ENCODE assay signal across 16 mouse cellular contexts in the genomic region with DNA sequence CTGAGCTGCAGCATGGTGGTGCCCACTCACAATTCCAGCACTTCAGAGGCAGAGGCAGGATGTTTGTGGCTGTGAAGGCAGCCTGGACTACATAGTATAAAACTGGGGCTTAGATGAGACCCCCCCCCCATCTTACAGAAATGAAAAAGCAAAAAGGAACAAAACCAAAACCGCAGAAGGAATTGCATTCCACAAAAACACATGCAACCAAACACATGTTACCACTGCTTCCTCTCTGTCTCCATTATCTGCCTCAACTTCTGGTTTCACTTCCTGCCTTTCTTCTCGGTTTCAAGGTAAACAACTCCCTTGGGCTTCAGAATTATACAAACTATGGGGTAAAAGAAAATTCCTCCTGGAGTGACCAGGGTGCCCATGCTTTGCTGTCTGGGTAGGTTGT. TPM values are rescaled to one million over a fixed set of nuclear protein-coding genes. Genes with fewer than 3 reads are reported as not detected.
DNase-seq lines count a peak whose midpoint lies in the region; ATAC-seq and TF ChIP-seq lines count a peak whose summit lies in the region.
"Had no signal": no experiment of that assay in that cellular context is flagged by ENCODE, and none has a peak within 500 bp of the region (broad histone marks: within the 10 kb centered on the region; RNA-seq: fewer than 3 reads in every experiment).

No protein-coding gene starts in this region.

- no peaks in the 10 kb centered on the region for H3K79me2 ChIP-seq in liver, adult 2 months (ENCODE audit: control insufficient read depth, insufficient read depth, low read length)

- DNase-seq in liver, adult 2 months (ENCODE audit: extremely low read depth, low read depth, low spot score) = peak; percentile 33
- DNase-seq in liver = no peak
- DNase-seq in A20 (ENCODE audit: low read depth, low spot score) = peak; percentile 71
- peak; percentile 78 for DNase-seq in MEL-GATA-1-ER (ENCODE audit: extremely low read depth, low read depth)
- no peak for DNase-seq in cerebellum, adult 9-11 months
- DNase-seq in urinary bladder, postnatal 25 days (ENCODE audit: low spot score) = no peak
- DNase-seq: kidney, adult 11 months; layer of hippocampus, adult 9-11 months had no signal

- 65% methylated on average over 2 of the region's 2 CpGs for WGBS in liver, adult 2 months
- WGBS in liver, embryonic 16.5 days (ENCODE audit: insufficient replicate concordance) = 9% methylated on average over 2 of the region's 2 CpGs

- peak overlapping the region; percentile 88 for H3K27ac ChIP-seq in liver, adult 2 months (replicated peaks; ENCODE audit: insufficient read depth, low read depth, low read length)
- H3K27ac ChIP-seq in liver, embryonic 16.5 days (ENCODE audit: low read length) = no peak overlapping the region
- H3K27ac ChIP-seq: limb, embryonic 13.5 days; midbrain, embryonic 12.5 days; neural tube, embryonic 13.5 days had no signal

- ATAC-seq in liver, embryonic 16.5 days (ENCODE audit: low read depth) = peak; percentile 21; the same call in 1 of the 2 replicates
- no peak for ATAC-seq in erythroid progenitor cell, adult 5-6 weeks (replicated peaks; ENCODE audit: low FRiP score, poor library complexity, severe bottlenecking)
- ATAC-seq: activated CD4-positive, CD25-positive, alpha-beta regulatory T cell, adult 4 months had no signal

- no peaks in the 10 kb centered on the region for H3K9me3 ChIP-seq in liver, embryonic 16.5 days (replicated peaks; ENCODE audit: control insufficient read depth, low read length)
- H3K9me3 ChIP-seq: limb, embryonic 13.5 days; midbrain, embryonic 12.5 days; neural tube, embryonic 13.5 days had no signal

- H3K4me3 ChIP-seq in liver, adult 2 months (ENCODE audit: insufficient read depth, low read depth, low read length) = no peak overlapping the region
- no peak overlapping the region for H3K4me3 ChIP-seq in liver, embryonic 16.5 days (ENCODE audit: low read depth, low read length)
- H3K4me3 ChIP-seq: erythroblast, embryonic 14.5 days; limb, embryonic 13.5 days; midbrain, embryonic 12.5 days; neural tube, embryonic 13.5 days had no signal

- H3K36me3 ChIP-seq in liver, adult 2 months (ENCODE audit: control insufficient read depth, insufficient read depth, low read length) = peaks cover 6% of the 10 kb centered on the region; the same call in 1 of the 2 replicates
- no peaks in the 10 kb centered on the region for H3K36me3 ChIP-seq in liver, embryonic 16.5 days (ENCODE audit: control insufficient read depth, insufficient read depth)
- H3K36me3 ChIP-seq: limb, embryonic 13.5 days; midbrain, embryonic 12.5 days; neural tube, embryonic 13.5 days had no signal

- no peak overlapping the region for H3K9ac ChIP-seq in liver, adult 2 months (ENCODE audit: low read depth, low read length)
- H3K9ac ChIP-seq in liver, embryonic 16.5 days (ENCODE audit: low read depth, low read length) = no peak overlapping the region
- H3K9ac ChIP-seq: limb, embryonic 13.5 days; midbrain, embryonic 12.5 days; neural tube, embryonic 13.5 days had no signal

- H3K4me1 ChIP-seq in liver, adult 2 months (ENCODE audit: control insufficient read depth, insufficient read depth, low read length) = peaks cover 6% of the 10 kb centered on the region; the same call in 1 of the 2 replicates
- H3K4me1 ChIP-seq in liver, embryonic 16.5 days (ENCODE audit: control insufficient read depth, low read depth, low read length) = no peaks in the 10 kb centered on the region
- H3K4me1 ChIP-seq: limb, embryonic 13.5 days; midbrain, embryonic 12.5 days; neural tube, embryonic 13.5 days had no signal

- TF ChIP-seq CTCF in liver, adult 2 months (IDR thresholded peaks at IDR 0.05; ENCODE audit: low read depth, low read length) = no peak

- no peaks in the 10 kb centered on the region for H3K27me3 ChIP-seq in liver, adult 2 months (ENCODE audit: control insufficient read depth, insufficient read depth, low read length)
- H3K27me3 ChIP-seq in liver, embryonic 16.5 days (ENCODE audit: control insufficient read depth, insufficient read depth, low read depth, low read length) = no peaks in the 10 kb centered on the region
- H3K27me3 ChIP-seq: limb, embryonic 13.5 days; midbrain, embryonic 12.5 days; neural tube, embryonic 13.5 days had no signal

- no peak for TF ChIP-seq POLR2A in liver, adult 2 months (IDR thresholded peaks at IDR 0.05; ENCODE audit: extremely low read depth, insufficient read depth, low read length)

- H3K4me2 ChIP-seq in liver, embryonic 16.5 days (ENCODE audit: low read depth, low read length) = no peak overlapping the region
- H3K4me2 ChIP-seq: limb, embryonic 13.5 days; midbrain, embryonic 12.5 days; neural tube, embryonic 13.5 days had no signal

RNA-seq across cellular contexts. Expression of a gene that starts 8.8 kb away (rescaled TPM):
- 100 and 133 TPM in 2 replicates for total RNA-seq in liver, adult 2 months (2014; rRNA removed)
- 48.9 and 57.7 TPM in 2 replicates for polyA plus RNA-seq in liver, adult 2 months (2012; rRNA removed)
- 8.2 and 10.3 TPM in 2 replicates for polyA plus RNA-seq in liver, embryonic 16.5 days (2015; fragmentation: Nextera tagmentation; extraction: Ambion mirVana)
- total RNA-seq in erythroid progenitor cell, adult 5-6 weeks (2015; ENCODE audit: low replicate concordance) = not detected in 2 replicates
- total RNA-seq in erythroid progenitor cell, adult 5-6 weeks (2017; ENCODE audit: low replicate concordance) = not detected in 2 replicates
- polyA plus RNA-seq: activated CD4-positive, CD25-positive, alpha-beta regulatory T cell, adult 4 months; hindbrain, embryonic 11.5 days; limb, embryonic 13.5 days; midbrain, embryonic 12.5 days; neural tube, embryonic 13.5 days had no signal

RNA-seq across cellular contexts. Expression of a gene that starts 17.7 kb away (rescaled TPM):
- total RNA-seq in liver, adult 2 months (2014; rRNA removed) = 0.09 and 0.27 TPM in 2 replicates
- 0.49 and 0.51 TPM in 2 replicates for polyA plus RNA-seq in liver, adult 2 months (2012; rRNA removed)
- not detected in 2 replicates for polyA plus RNA-seq in liver, embryonic 16.5 days (2015; fragmentation: Nextera tagmentation; extraction: Ambion mirVana)
- total RNA-seq in erythroid progenitor cell, adult 5-6 weeks (2015; ENCODE audit: low replicate concordance) = 2.9 TPM in 1 of 2 replicates, not detected in the other
- 1.2 TPM in 1 of 2 replicates, not detected in the other for total RNA-seq in erythroid progenitor cell, adult 5-6 weeks (2017; ENCODE audit: low replicate concordance)
- polyA plus RNA-seq: erythroblast, embryonic 14.5 days had no signal

RNA-seq across cellular contexts. Expression of a gene that starts 35.5 kb away (rescaled TPM):
- total RNA-seq in liver, adult 2 months (2014; rRNA removed) = 15.3 and 18.3 TPM in 2 replicates
- 22.5 and 25.0 TPM in 2 replicates for polyA plus RNA-seq in liver, adult 2 months (2012; rRNA removed)
- 12.9 and 13.0 TPM in 2 replicates for polyA plus RNA-seq in liver, embryonic 16.5 days (2015; fragmentation: Nextera tagmentation; extraction: Ambion mirVana)
- total RNA-seq in erythroid progenitor cell, adult 5-6 weeks (2015; ENCODE audit: low replicate concordance) = 5.4 and 6.1 TPM in 2 replicates
- 5.1 and 5.4 TPM in 2 replicates for total RNA-seq in erythroid progenitor cell, adult 5-6 weeks (2017; ENCODE audit: low replicate concordance)

RNA-seq across cellular contexts. Expression of a gene that starts 37.1 kb away (rescaled TPM):
- 0.09 and 0.40 TPM in 2 replicates for total RNA-seq in liver, adult 2 months (2014; rRNA removed)
- polyA plus RNA-seq in liver, adult 2 months (2012; rRNA removed) = 0.28 and 0.41 TPM in 2 replicates
- 0.07 and 0.24 TPM in 2 replicates for polyA plus RNA-seq in liver, embryonic 16.5 days (2015; fragmentation: Nextera tagmentation; extraction: Ambion mirVana)
- 5.4 TPM in 1 of 2 replicates, not detected in the other for total RNA-seq in erythroid progenitor cell, adult 5-6 weeks (2015; ENCODE audit: low replicate concordance)
- total RNA-seq in erythroid progenitor cell, adult 5-6 weeks (2017; ENCODE audit: low replicate concordance) = 3.0 and 5.1 TPM in 2 replicates
- polyA plus RNA-seq: activated CD4-positive, CD25-positive, alpha-beta regulatory T cell, adult 4 months; erythroblast, embryonic 14.5 days; hindbrain, embryonic 11.5 days; midbrain, embryonic 12.5 days; neural tube, embryonic 13.5 days had no signal

RNA-seq across cellular contexts. Expression of a gene that starts 39.5 kb away (rescaled TPM):
- 1.9 and 2.6 TPM in 2 replicates for total RNA-seq in liver, adult 2 months (2014; rRNA removed)
- 1.1 and 5.7 TPM in 2 replicates for polyA plus RNA-seq in liver, adult 2 months (2012; rRNA removed)
- 3.9 and 4.0 TPM in 2 replicates for polyA plus RNA-seq in liver, embryonic 16.5 days (2015; fragmentation: Nextera tagmentation; extraction: Ambion mirVana)
- not detected in 2 replicates for total RNA-seq in erythroid progenitor cell, adult 5-6 weeks (2015; ENCODE audit: low replicate concordance)
- total RNA-seq in erythroid progenitor cell, adult 5-6 weeks (2017; ENCODE audit: low replicate concordance) = not detected in 2 replicates
- polyA plus RNA-seq: activated CD4-positive, CD25-positive, alpha-beta regulatory T cell, adult 4 months; erythroblast, embryonic 14.5 days had no signal

Comparison
In these comparisons a context has a peak if more than half of its experiments do, and no peak if none do; other contexts are left out.
1. DNase-seq: peak in liver, adult 2 months (single experiment), A20 (single experiment) and MEL-GATA-1-ER (single experiment); none in liver (single experiment), cerebellum, adult 9-11 months (single experiment) and urinary bladder, postnatal 25 days (single experiment).
2. RNA of a gene that starts 8.8 kb away (total RNA-seq): 100 to 133 TPM in liver, adult 2 months; not detected in erythroid progenitor cell, adult 5-6 weeks; every median in the first group is over 100 times any median in the second.